Mouse (Mus musculus): ENCODE measurements around the gene Ubd. TPM values are rescaled to one million over a fixed set of nuclear protein-coding genes. Genes with fewer than 3 reads are reported as not detected.

The Ubd gene
- polyA plus RNA-seq, 1 experiment, result 70.8 TPM

DNA sequence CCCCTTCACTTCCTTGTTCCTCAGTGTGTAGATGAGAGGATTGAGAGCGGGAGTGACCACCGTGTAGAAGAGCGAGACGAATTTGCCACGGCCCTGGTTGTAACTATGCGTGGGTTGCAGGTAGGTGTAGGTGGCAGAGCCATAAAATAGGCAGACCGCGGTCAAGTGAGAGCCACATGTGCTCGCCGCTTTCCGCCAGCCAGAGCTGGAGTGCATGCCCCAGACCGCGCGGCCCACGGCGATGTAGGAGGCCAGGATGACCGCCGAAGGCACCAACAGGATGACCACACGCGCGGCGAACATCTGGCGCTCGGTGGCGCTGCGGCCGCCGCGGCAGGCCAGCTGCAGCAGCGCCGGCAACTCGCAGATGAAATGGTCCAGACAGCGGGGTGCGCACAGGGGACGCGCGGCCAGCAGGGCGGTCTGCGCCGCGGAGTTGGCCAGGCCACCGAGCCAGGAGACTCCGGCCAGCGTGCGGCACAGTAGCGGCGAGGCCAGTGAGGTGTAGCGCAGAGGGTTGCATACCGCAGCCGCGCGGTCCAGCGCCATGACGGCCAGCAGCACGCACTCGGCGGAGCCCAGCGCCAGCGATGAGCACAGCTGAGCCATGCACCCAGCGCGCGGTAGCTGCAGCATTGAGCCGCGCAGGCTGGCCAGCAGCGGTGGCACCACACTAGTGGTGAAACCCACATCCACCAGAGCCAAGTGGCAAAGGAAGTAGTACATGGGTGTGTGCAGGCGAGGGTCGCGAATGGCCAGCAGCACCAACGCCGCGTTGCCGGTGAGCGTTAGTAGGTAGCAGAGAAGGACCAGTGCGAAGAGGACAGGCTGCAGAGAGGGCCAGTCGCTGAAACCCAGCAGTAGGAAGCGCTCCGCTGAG lies 3.4 kb downstream of the Ubd start:
- H3K9ac ChIP-seq (ENCODE audit: low read depth, poor library complexity, severe bottlenecking), result peak overlapping the region; percentile 46
- H3K9me3 ChIP-seq (replicated peaks; ENCODE audit: control insufficient read depth, insufficient read depth, low read length, poor library complexity, severe bottlenecking), result no peaks in the 10 kb centered on the region
- TF ChIP-seq POLR2A (IDR thresholded peaks at IDR 0.05; ENCODE audit: insufficient read depth, low read length) (no peak), CTCF (IDR thresholded peaks at IDR 0.05; ENCODE audit: low read depth, low read length) (no peak), EP300 (IDR thresholded peaks at IDR 0.05; ENCODE audit: insufficient read depth, low read depth, low read length) (peak; percentile 54; the same call in 1 of the 2 replicates)
- H3K4me3 ChIP-seq (ENCODE audit: low read depth, low read length), result peak overlapping the region; percentile 64
- no peaks in the 10 kb centered on the region for H3K27me3 ChIP-seq (ENCODE audit: control insufficient read depth, insufficient read depth, low read length, poor library complexity, severe bottlenecking)
- no peaks in the 10 kb centered on the region for H3K36me3 ChIP-seq (ENCODE audit: control insufficient read depth, insufficient read depth, low read length, poor library complexity, severe bottlenecking)
- peak overlapping the region; percentile 47 for H3K27ac ChIP-seq (ENCODE audit: insufficient read depth, low read length)
- peaks cover 6% of the 10 kb centered on the region for H3K4me1 ChIP-seq (ENCODE audit: control insufficient read depth, insufficient read depth, low read length)

DNA sequence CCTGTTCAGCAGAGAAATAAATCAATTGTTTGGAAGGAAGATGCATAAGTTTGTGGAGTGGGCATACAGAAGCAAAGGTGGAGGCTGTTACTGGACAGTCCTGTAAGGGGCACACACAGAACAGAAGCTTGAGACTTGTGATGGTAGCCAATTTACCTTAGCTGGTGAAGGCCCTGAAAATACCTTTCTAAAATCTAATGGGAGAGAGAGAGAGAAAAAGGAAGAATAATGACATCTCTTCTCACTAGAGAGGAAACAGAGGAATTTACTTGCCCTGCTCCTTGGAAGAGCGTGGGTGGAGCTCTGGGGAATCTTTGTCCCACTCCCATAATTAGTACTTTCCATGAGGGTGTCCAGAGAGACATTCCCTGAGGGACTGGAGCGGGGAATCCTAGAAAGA lies 7.2 kb downstream of the Ubd start, which contains the start of gene Olfr94:
Gene Olfr94 (minus strand): TSS at position 101 of the 400 bp plus-strand sequence.
- Histone ChIP-seq H3K27me3 (ENCODE audit: control insufficient read depth, insufficient read depth, low read length, poor library complexity, severe bottlenecking) (no peaks in the 10 kb centered on the region), H3K9me3 (replicated peaks; ENCODE audit: control insufficient read depth, insufficient read depth, low read length, poor library complexity, severe bottlenecking) (no peaks in the 10 kb centered on the region), H3K27ac (ENCODE audit: insufficient read depth, low read length) (no peak within 1 kb of the TSS), H3K4me3 (ENCODE audit: low read depth, low read length) (no peak within 1 kb of the TSS), H3K9ac (ENCODE audit: low read depth, poor library complexity, severe bottlenecking) (no peak within 1 kb of the TSS), H3K36me3 (ENCODE audit: control insufficient read depth, insufficient read depth, low read length, poor library complexity, severe bottlenecking) (no peaks in the 10 kb centered on the region), H3K4me1 (ENCODE audit: control insufficient read depth, insufficient read depth, low read length) (no peaks in the 10 kb centered on the region)
- no peak for TF ChIP-seq CTCF (IDR thresholded peaks at IDR 0.05; ENCODE audit: low read depth, low read length)
- no peak for TF ChIP-seq POLR2A (IDR thresholded peaks at IDR 0.05; ENCODE audit: insufficient read depth, low read length)
- TF ChIP-seq EP300 (IDR thresholded peaks at IDR 0.05; ENCODE audit: insufficient read depth, low read depth, low read length), result no peak

DNA sequence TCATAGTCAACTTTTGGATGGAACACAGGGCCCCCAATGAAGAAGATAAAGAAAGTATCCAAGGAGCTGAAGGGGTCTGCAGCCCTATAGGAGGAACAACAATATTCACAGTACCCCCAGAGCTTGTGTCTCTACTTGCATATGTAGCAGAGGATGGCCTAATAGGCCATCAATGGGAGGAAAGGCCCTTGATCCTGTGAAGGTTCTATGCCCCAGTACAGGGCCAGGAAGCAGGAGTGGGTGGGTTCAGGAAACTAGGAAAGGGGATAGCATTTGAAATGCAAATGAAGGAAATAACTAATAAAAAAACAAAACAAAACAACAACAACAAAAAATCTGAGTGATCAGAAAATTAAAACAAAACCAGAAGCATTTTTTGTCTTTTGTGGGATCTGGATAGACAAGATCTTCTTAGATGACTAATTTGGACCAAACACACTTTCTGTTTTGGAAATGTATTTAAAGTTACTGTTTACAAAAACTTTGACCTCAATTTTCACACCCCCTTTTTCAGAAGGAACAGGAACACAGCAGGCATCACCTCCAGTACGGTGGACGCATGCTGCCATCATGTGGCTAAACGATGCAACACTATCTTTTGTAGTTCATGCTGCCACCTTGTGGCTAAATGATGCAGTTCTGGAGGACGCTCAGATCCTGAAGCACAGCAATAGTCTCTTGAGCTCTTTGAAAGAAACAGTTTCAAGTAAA lies 9.7 kb downstream of the Ubd start:
- H3K27me3 ChIP-seq (ENCODE audit: control insufficient read depth, insufficient read depth, low read length, poor library complexity, severe bottlenecking), result no peaks in the 10 kb centered on the region
- H3K4me1 ChIP-seq (ENCODE audit: control insufficient read depth, insufficient read depth, low read length), result no peaks in the 10 kb centered on the region
- no peak overlapping the region for H3K9ac ChIP-seq (ENCODE audit: low read depth, poor library complexity, severe bottlenecking)
- no peak overlapping the region for H3K4me3 ChIP-seq (ENCODE audit: low read depth, low read length)
- no peak for TF ChIP-seq POLR2A (IDR thresholded peaks at IDR 0.05; ENCODE audit: insufficient read depth, low read length)
- TF ChIP-seq EP300 (IDR thresholded peaks at IDR 0.05; ENCODE audit: insufficient read depth, low read depth, low read length), result peak; percentile 74; the same call in 1 of the 2 replicates
- peak; percentile 100 for TF ChIP-seq CTCF (IDR thresholded peaks at IDR 0.05; ENCODE audit: low read depth, low read length)
- H3K9me3 ChIP-seq (replicated peaks; ENCODE audit: control insufficient read depth, insufficient read depth, low read length, poor library complexity, severe bottlenecking), result no peaks in the 10 kb centered on the region
- H3K27ac ChIP-seq (ENCODE audit: insufficient read depth, low read length), result no peak overlapping the region
- no peaks in the 10 kb centered on the region for H3K36me3 ChIP-seq (ENCODE audit: control insufficient read depth, insufficient read depth, low read length, poor library complexity, severe bottlenecking)

DNA sequence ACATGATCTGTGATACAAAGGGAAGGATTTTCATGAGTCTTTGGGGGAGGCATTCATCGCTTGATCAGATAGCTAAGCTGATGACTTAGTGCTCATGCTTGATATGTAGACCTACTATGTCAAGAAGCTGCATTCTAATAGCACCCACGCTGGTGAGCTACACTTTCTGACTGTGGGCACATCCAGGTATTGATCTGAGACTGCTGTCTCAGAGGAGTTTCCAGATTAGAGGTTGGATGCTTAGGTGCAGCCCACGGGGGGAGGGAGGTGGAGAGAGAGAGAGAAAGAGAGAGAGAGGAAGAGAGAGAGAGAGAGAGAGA lies 10.2 kb downstream of the Ubd start:
- no peak overlapping the region for H3K27ac ChIP-seq (ENCODE audit: insufficient read depth, low read length)
- H3K36me3 ChIP-seq (ENCODE audit: control insufficient read depth, insufficient read depth, low read length, poor library complexity, severe bottlenecking), result no peaks in the 10 kb centered on the region
- no peak for TF ChIP-seq POLR2A (IDR thresholded peaks at IDR 0.05; ENCODE audit: insufficient read depth, low read length)
- TF ChIP-seq EP300 (IDR thresholded peaks at IDR 0.05; ENCODE audit: insufficient read depth, low read depth, low read length), result no peak
- no peak for TF ChIP-seq CTCF (IDR thresholded peaks at IDR 0.05; ENCODE audit: low read depth, low read length)
- no peaks in the 10 kb centered on the region for H3K9me3 ChIP-seq (replicated peaks; ENCODE audit: control insufficient read depth, insufficient read depth, low read length, poor library complexity, severe bottlenecking)
- no peaks in the 10 kb centered on the region for H3K27me3 ChIP-seq (ENCODE audit: control insufficient read depth, insufficient read depth, low read length, poor library complexity, severe bottlenecking)
- no peak overlapping the region for H3K4me3 ChIP-seq (ENCODE audit: low read depth, low read length)
- H3K4me1 ChIP-seq (ENCODE audit: control insufficient read depth, insufficient read depth, low read length), result no peaks in the 10 kb centered on the region
- no peak overlapping the region for H3K9ac ChIP-seq (ENCODE audit: low read depth, poor library complexity, severe bottlenecking)

DNA sequence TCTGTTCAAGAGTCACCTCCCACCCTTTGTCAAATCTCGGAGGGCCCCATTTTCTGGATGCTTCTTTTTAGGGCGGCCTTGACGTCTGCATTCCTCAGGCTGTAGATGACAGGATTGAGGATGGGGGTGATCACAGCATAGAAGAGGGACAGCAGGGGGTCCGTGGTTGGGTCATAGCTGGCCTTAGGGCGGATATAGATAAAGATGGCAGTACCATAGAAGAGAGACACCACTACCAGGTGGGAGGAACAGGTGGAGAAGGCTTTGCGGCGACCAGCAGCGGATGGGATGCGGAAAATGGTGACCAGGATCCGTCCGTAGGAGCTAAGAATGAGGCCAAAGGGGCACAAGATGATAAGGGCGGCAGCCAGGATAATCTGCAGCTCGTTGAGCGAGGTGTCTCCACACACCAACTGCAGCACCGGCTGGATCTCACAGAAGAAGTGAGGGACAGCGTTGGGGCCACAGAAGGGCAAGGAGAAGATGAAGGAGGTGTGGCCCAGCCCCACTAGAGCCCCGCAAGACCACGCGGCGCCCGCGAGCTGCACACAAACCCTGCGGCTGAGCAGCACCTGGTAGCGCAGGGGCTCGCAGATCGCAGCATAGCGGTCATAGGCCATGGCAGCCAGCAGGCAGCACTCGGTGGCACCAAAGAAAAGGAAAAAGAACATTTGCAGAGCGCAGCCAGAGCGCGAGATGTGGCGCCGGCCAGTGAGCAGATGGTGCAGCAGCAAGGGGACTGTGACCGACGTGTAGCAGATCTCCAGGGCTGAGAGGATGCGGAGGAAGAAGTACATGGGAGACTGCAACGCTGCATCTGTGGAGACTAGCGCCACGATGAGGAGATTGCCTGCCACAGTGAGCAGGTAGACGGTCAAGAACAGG lies 17.4 kb downstream of the Ubd start:
- TF ChIP-seq CTCF (IDR thresholded peaks at IDR 0.05; ENCODE audit: low read depth, low read length), result peak; percentile 67
- no peak for TF ChIP-seq POLR2A (IDR thresholded peaks at IDR 0.05; ENCODE audit: insufficient read depth, low read length)
- no peaks in the 10 kb centered on the region for H3K36me3 ChIP-seq (ENCODE audit: control insufficient read depth, insufficient read depth, low read length, poor library complexity, severe bottlenecking)
- H3K4me3 ChIP-seq (ENCODE audit: low read depth, low read length), result peak overlapping the region; percentile 63
- H3K4me1 ChIP-seq (ENCODE audit: control insufficient read depth, insufficient read depth, low read length), result no peaks in the 10 kb centered on the region
- peak overlapping the region; percentile 9; the same call in 1 of the 2 replicates for H3K9ac ChIP-seq (ENCODE audit: low read depth, poor library complexity, severe bottlenecking)
- no peaks in the 10 kb centered on the region; the same call in 1 of the 2 replicates for H3K9me3 ChIP-seq (replicated peaks; ENCODE audit: control insufficient read depth, insufficient read depth, low read length, poor library complexity, severe bottlenecking)
- H3K27ac ChIP-seq (ENCODE audit: insufficient read depth, low read length), result no peak overlapping the region
- no peaks in the 10 kb centered on the region for H3K27me3 ChIP-seq (ENCODE audit: control insufficient read depth, insufficient read depth, low read length, poor library complexity, severe bottlenecking)

All from ES-Bruce4 (cell line).